Mouse (Mus musculus): ENCODE measurements around the gene Taar7b. TPM values are rescaled to one million over a fixed set of nuclear protein-coding genes. Genes with fewer than 3 reads are reported as not detected.

Gene Taar7b
- polyA plus RNA-seq, 1 experiment: not detected

GRCm38 (mm10) chr10:23971256-23971655, 28.5 kb upstream of the Taar7b start:
- no peak for TF ChIP-seq CTCF (conservative IDR thresholded peaks at IDR 0.05; ENCODE audit: insufficient read depth, insufficient read length, low read depth, low read length)
- TF ChIP-seq POLR2A (IDR thresholded peaks at IDR 0.05; ENCODE audit: low read depth, low read length): no peak
- H3K27ac ChIP-seq (ENCODE audit: insufficient read depth, low read depth, low read length): no peak overlapping the region
- no peaks in the 10 kb centered on the region for H3K4me1 ChIP-seq (ENCODE audit: control insufficient read depth, insufficient read depth, low read length)
- H3K27me3 ChIP-seq (replicated peaks; ENCODE audit: control insufficient read depth, insufficient read depth, low read length): no peaks in the 10 kb centered on the region
- no peak for DNase-seq
- 83% methylated on average over 5 of the region's 5 CpGs for WGBS
- no peaks in the 10 kb centered on the region for H3K36me3 ChIP-seq (ENCODE audit: control insufficient read depth, insufficient read depth, low read length)
- H3K4me3 ChIP-seq (ENCODE audit: insufficient read depth, low read depth, low read length): no peak overlapping the region

GRCm38 (mm10) chr10:23977958-23978357, 21.8 kb upstream of the Taar7b start:
- no peak for DNase-seq
- H3K4me3 ChIP-seq (ENCODE audit: insufficient read depth, low read depth, low read length): no peak overlapping the region
- H3K27me3 ChIP-seq (replicated peaks; ENCODE audit: control insufficient read depth, insufficient read depth, low read length): no peaks in the 10 kb centered on the region
- 47% methylated on average over 4 of the region's 4 CpGs for WGBS
- TF ChIP-seq POLR2A (IDR thresholded peaks at IDR 0.05; ENCODE audit: low read depth, low read length) (no peak), CTCF (conservative IDR thresholded peaks at IDR 0.05; ENCODE audit: insufficient read depth, insufficient read length, low read depth, low read length) (no peak)
- no peak overlapping the region for H3K27ac ChIP-seq (ENCODE audit: insufficient read depth, low read depth, low read length)
- H3K36me3 ChIP-seq (ENCODE audit: control insufficient read depth, insufficient read depth, low read length): no peaks in the 10 kb centered on the region
- no peaks in the 10 kb centered on the region for H3K4me1 ChIP-seq (ENCODE audit: control insufficient read depth, insufficient read depth, low read length)

GRCm38 (mm10) chr10:23978901-23979705, 20.6 kb upstream of the Taar7b start:
- Histone ChIP-seq H3K27me3 (replicated peaks; ENCODE audit: control insufficient read depth, insufficient read depth, low read length) (no peaks in the 10 kb centered on the region), H3K4me3 (ENCODE audit: insufficient read depth, low read depth, low read length) (no peak overlapping the region), H3K4me1 (ENCODE audit: control insufficient read depth, insufficient read depth, low read length) (no peaks in the 10 kb centered on the region), H3K27ac (ENCODE audit: insufficient read depth, low read depth, low read length) (no peak overlapping the region), H3K36me3 (ENCODE audit: control insufficient read depth, insufficient read depth, low read length) (no peaks in the 10 kb centered on the region)
- TF ChIP-seq CTCF (conservative IDR thresholded peaks at IDR 0.05; ENCODE audit: insufficient read depth, insufficient read length, low read depth, low read length) (peak; percentile 84), POLR2A (IDR thresholded peaks at IDR 0.05; ENCODE audit: low read depth, low read length) (no peak)
- 45% methylated on average over 16 of the region's 16 CpGs for WGBS
- DNase-seq: peak; percentile 86

- WGBS: 70% methylated on average over 8 of the region's 8 CpGs
- TF ChIP-seq POLR2A (IDR thresholded peaks at IDR 0.05; ENCODE audit: low read depth, low read length): no peak
- no peak for TF ChIP-seq CTCF (conservative IDR thresholded peaks at IDR 0.05; ENCODE audit: insufficient read depth, insufficient read length, low read depth, low read length)
- DNase-seq: no peak
- no peaks in the 10 kb centered on the region for H3K4me1 ChIP-seq (ENCODE audit: control insufficient read depth, insufficient read depth, low read length)
- H3K4me3 ChIP-seq (ENCODE audit: insufficient read depth, low read depth, low read length): no peak within 1 kb of the TSS
- no peak within 1 kb of the TSS for H3K27ac ChIP-seq (ENCODE audit: insufficient read depth, low read depth, low read length)
- no peaks in the 10 kb centered on the region for H3K27me3 ChIP-seq (replicated peaks; ENCODE audit: control insufficient read depth, insufficient read depth, low read length)
- H3K36me3 ChIP-seq (ENCODE audit: control insufficient read depth, insufficient read depth, low read length): no peaks in the 10 kb centered on the region
These were observed 14.2 kb upstream of the Taar7b start, which contains the start of gene Taar6 for GRCm38 (mm10) chr10:23985546-23985945. TSS of gene Taar6 (minus strand) at chr10:23985646.

GRCm38 (mm10) chr10:23986419-23986818, 13.3 kb upstream of the Taar7b start:
- no peaks in the 10 kb centered on the region for H3K36me3 ChIP-seq (ENCODE audit: control insufficient read depth, insufficient read depth, low read length)
- H3K27me3 ChIP-seq (replicated peaks; ENCODE audit: control insufficient read depth, insufficient read depth, low read length): no peaks in the 10 kb centered on the region
- WGBS: 76% methylated on average over 5 of the region's 5 CpGs
- no peaks in the 10 kb centered on the region for H3K4me1 ChIP-seq (ENCODE audit: control insufficient read depth, insufficient read depth, low read length)
- TF ChIP-seq CTCF (conservative IDR thresholded peaks at IDR 0.05; ENCODE audit: insufficient read depth, insufficient read length, low read depth, low read length): no peak
- TF ChIP-seq POLR2A (IDR thresholded peaks at IDR 0.05; ENCODE audit: low read depth, low read length): no peak
- peak; percentile 6 for DNase-seq
- H3K4me3 ChIP-seq (ENCODE audit: insufficient read depth, low read depth, low read length): no peak overlapping the region
- H3K27ac ChIP-seq (ENCODE audit: insufficient read depth, low read depth, low read length): no peak overlapping the region

- no peak for TF ChIP-seq CTCF (conservative IDR thresholded peaks at IDR 0.05; ENCODE audit: insufficient read depth, insufficient read length, low read depth, low read length)
- no peak for TF ChIP-seq POLR2A (IDR thresholded peaks at IDR 0.05; ENCODE audit: low read depth, low read length)
- WGBS: 84% methylated on average over 3 of the region's 3 CpGs
- H3K36me3 ChIP-seq (ENCODE audit: control insufficient read depth, insufficient read depth, low read length): no peaks in the 10 kb centered on the region
- H3K4me1 ChIP-seq (ENCODE audit: control insufficient read depth, insufficient read depth, low read length): no peaks in the 10 kb centered on the region
- no peak within 1 kb of the TSS for H3K27ac ChIP-seq (ENCODE audit: insufficient read depth, low read depth, low read length)
- no peaks in the 10 kb centered on the region for H3K27me3 ChIP-seq (replicated peaks; ENCODE audit: control insufficient read depth, insufficient read depth, low read length)
- H3K4me3 ChIP-seq (ENCODE audit: insufficient read depth, low read depth, low read length): no peak within 1 kb of the TSS
- DNase-seq: no peak
These were observed 6.4 kb upstream of the Taar7b start, which contains the start of gene Taar7a for GRCm38 (mm10) chr10:23993381-23993780. TSS of gene Taar7a (minus strand) at chr10:23993481.

GRCm38 (mm10) chr10:24006442-24006841, 6.7 kb downstream of the Taar7b start:
- no peak overlapping the region for H3K4me3 ChIP-seq (ENCODE audit: insufficient read depth, low read depth, low read length)
- WGBS: 81% methylated on average over 1 of the region's 1 CpGs
- TF ChIP-seq CTCF (conservative IDR thresholded peaks at IDR 0.05; ENCODE audit: insufficient read depth, insufficient read length, low read depth, low read length): no peak
- TF ChIP-seq POLR2A (IDR thresholded peaks at IDR 0.05; ENCODE audit: low read depth, low read length): no peak

More at GRCm38 (mm10) chr10:24006442-24006841, 6.7 kb downstream of the Taar7b start:
- Histone ChIP-seq H3K27ac (ENCODE audit: insufficient read depth, low read depth, low read length) (no peak overlapping the region), H3K4me1 (ENCODE audit: control insufficient read depth, insufficient read depth, low read length) (no peaks in the 10 kb centered on the region), H3K36me3 (ENCODE audit: control insufficient read depth, insufficient read depth, low read length) (no peaks in the 10 kb centered on the region), H3K27me3 (replicated peaks; ENCODE audit: control insufficient read depth, insufficient read depth, low read length) (no peaks in the 10 kb centered on the region)
- DNase-seq: no peak

All from kidney, adult 2 months (tissue).